Mouse (Mus musculus) small intestine, adult 2 months (tissue): Measurements from ENCODE around the gene Lin52.

Source experiments
- CTCF ChIP-seq: fragments of 200-500 bp; IDR thresholded peaks from 2 replicates; pipeline ENCODE4 v1.5.1; 2012; ENCODE audit warnings: low read depth, mild to moderate bottlenecking, control low read depth, inconsistent platforms, low read length, moderate library complexity, mixed read lengths; ENCODE audit not compliant: insufficient replicate concordance, insufficient read length; ENCODE audit errors: extremely low read depth
- POLR2A ChIP-seq: fragments of 200-500 bp; IDR thresholded peaks from 2 replicates; pipeline ENCODE4 v1.6.1; 2012; ENCODE audit warnings: low read depth, mild to moderate bottlenecking, control low read depth, inconsistent platforms, low read length, moderate library complexity

DNA sequence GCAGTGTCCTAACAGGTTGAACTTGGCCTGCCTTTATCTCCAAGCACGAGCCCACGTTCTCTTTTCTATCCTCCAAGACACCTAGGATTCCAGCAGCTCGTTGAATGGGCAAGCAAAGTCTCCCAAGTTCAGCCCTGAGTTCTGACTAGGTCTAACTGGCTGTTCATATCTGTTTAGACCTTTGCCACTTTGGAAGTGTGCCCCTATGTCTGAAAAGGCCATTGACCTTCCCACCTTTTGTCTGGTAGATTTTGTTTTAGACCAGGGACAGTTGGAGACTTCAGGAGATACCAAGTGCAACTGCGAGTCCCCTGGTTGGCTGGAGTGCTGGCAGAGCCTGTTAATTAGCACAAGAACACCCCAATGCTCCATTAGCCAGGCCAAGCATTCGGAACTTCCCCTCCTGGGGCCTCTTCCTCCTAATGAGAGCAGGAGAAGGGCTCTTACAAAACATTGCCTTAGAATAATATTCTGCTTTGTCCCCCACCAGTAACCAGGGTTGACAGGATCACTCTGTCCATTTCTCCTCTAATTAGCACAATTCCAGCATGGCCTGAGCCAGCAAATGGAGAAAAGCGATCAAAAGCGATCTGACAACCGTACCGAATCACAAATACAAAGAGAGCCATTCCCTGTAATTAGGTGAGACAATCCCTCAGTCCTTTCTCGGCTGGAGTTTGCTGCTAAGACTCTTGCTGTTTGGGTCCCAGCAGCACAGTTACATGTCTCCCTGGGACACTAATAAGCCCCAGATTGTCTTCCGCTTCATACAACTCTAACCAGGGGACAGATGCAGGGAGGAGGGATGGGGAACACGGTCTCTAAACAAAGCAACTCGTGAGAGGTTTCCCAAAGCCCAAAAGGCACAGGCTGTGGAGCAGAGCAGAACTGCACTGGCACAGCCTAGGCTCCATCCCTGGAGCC, 80.9 kb downstream of the Lin52 start:
- no peak for TF ChIP-seq POLR2A
- no peak for TF ChIP-seq CTCF
